Mouse (Mus musculus): ENCODE results near the gene Fam20c. TPM values are rescaled to one million over a fixed set of nuclear protein-coding genes. Genes with fewer than 3 reads are reported as not detected.

The Fam20c gene
- polyA plus RNA-seq, 1 experiment from 2014 or later = 1.1 TPM

GRCm38 (mm10) chr5:138761836-138762334, 7.6 kb downstream of the Fam20c start:
- no peak overlapping the region for H3K27ac ChIP-seq

DNA sequence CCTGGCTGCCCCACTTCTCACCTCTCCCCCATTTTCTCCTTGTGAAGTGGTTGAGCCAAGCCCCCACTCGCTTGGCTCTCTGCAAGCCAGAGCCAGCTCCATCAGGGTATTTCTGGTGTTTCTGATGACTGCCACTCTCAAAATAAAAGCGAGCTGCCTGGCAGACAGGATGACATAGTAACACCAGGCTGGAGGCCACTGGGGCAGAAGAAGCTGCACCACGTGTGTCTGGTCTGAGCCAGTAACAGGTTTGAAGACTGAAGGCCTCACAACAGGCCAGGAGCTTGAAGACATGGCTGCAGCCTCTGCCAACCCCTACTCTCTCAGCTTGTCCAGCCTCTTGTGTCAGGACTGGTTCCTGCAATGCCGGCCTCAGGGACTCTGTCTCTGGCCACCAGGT, 8.0 kb downstream of the Fam20c start:
- H3K36me3 ChIP-seq = no peaks in the 10 kb centered on the region
- WGBS = 77% methylated on average over 4 of the region's 4 CpGs

More at GRCm38 (mm10) chr5:138761836-138762334, 7.6 kb downstream of the Fam20c start:
- H3K36me3 ChIP-seq = no peaks in the 10 kb centered on the region
- H3K27me3 ChIP-seq (ENCODE audit: low read depth, poor library complexity, severe bottlenecking) = peaks cover 28% of the 10 kb centered on the region
- no peak overlapping the region for H3K4me3 ChIP-seq
- no peaks in the 10 kb centered on the region for H3K9me3 ChIP-seq (replicated peaks)
- H3K4me1 ChIP-seq = 0 out of 2 replicates have a peak, but pooled peaks cover 2% of the 10 kb centered on the region
- WGBS = 76% methylated on average over 5 of the region's 5 CpGs
- DNase-seq (ENCODE audit: low spot score) = no peak

GRCm38 (mm10) chr5:138764601-138765000, 10.3 kb downstream of the Fam20c start:
- Histone ChIP-seq H3K36me3 (no peaks in the 10 kb centered on the region), H3K4me3 (no peak overlapping the region), H3K9me3 (replicated peaks) (no peaks in the 10 kb centered on the region), H3K4me1 (no peaks in the 10 kb centered on the region), H3K27me3 (ENCODE audit: low read depth, poor library complexity, severe bottlenecking) (peaks cover 4% of the 10 kb centered on the region; the same call in 1 of the 2 replicates), H3K27ac (no peak overlapping the region)
- DNase-seq (ENCODE audit: low spot score) = no peak
- WGBS = 83% methylated on average over 8 of the region's 8 CpGs

More for the DNA sequence above, 8.0 kb downstream of the Fam20c start:
- no peaks in the 10 kb centered on the region for H3K4me1 ChIP-seq
- no peak overlapping the region for H3K4me3 ChIP-seq
- H3K9me3 ChIP-seq (replicated peaks) = no peaks in the 10 kb centered on the region
- H3K27me3 ChIP-seq (ENCODE audit: low read depth, poor library complexity, severe bottlenecking) = peaks cover 23% of the 10 kb centered on the region
- DNase-seq (ENCODE audit: low spot score) = no peak
- H3K27ac ChIP-seq = no peak overlapping the region

DNA sequence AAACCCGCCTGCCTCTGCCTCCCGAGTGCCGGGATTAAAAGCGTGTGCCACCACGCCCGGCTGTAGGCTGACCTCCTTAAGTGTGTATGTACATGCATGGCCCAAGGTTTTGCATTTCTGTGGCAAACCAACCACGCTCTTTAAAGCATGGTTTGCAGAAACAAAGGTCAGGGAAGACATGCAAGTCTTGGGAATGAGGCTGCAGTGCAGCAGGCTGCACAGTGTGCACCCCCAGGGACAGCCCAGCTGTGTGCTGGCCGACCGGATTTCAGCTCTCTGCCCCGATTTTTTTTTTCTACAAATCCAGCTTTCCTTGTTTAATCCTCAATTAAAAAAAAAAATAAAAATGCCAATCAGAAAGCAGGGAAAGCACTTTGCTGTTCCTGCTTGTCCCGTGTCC, 13.3 kb downstream of the Fam20c start:
- no peaks in the 10 kb centered on the region for H3K27me3 ChIP-seq (ENCODE audit: low read depth, poor library complexity, severe bottlenecking)
- 85% methylated on average over 11 of the region's 11 CpGs for WGBS
- H3K27ac ChIP-seq = no peak overlapping the region
- H3K4me3 ChIP-seq = no peak overlapping the region
- DNase-seq (ENCODE audit: low spot score) = no peak
- no peaks in the 10 kb centered on the region for H3K9me3 ChIP-seq (replicated peaks)
- no peaks in the 10 kb centered on the region for H3K36me3 ChIP-seq
- H3K4me1 ChIP-seq = no peaks in the 10 kb centered on the region

- Histone ChIP-seq H3K4me3 (no peak overlapping the region), H3K9me3 (replicated peaks) (no peaks in the 10 kb centered on the region), H3K4me1 (no peaks in the 10 kb centered on the region), H3K27me3 (ENCODE audit: low read depth, poor library complexity, severe bottlenecking) (no peaks in the 10 kb centered on the region), H3K36me3 (no peaks in the 10 kb centered on the region), H3K27ac (no peak overlapping the region)
- 87% methylated on average over 2 of the region's 2 CpGs for WGBS
- DNase-seq (ENCODE audit: low spot score) = no peak
Measured at GRCm38 (mm10) chr5:138768704-138769103, 14.4 kb downstream of the Fam20c start.

GRCm38 (mm10) chr5:138769126-138769525, 14.8 kb downstream of the Fam20c start:
- Histone ChIP-seq H3K4me3 (no peak overlapping the region), H3K27me3 (ENCODE audit: low read depth, poor library complexity, severe bottlenecking) (no peaks in the 10 kb centered on the region), H3K9me3 (replicated peaks) (no peaks in the 10 kb centered on the region), H3K4me1 (no peaks in the 10 kb centered on the region), H3K27ac (no peak overlapping the region), H3K36me3 (no peaks in the 10 kb centered on the region)
- WGBS = 83% methylated on average over 5 of the region's 5 CpGs
- no peak for DNase-seq (ENCODE audit: low spot score)

DNA sequence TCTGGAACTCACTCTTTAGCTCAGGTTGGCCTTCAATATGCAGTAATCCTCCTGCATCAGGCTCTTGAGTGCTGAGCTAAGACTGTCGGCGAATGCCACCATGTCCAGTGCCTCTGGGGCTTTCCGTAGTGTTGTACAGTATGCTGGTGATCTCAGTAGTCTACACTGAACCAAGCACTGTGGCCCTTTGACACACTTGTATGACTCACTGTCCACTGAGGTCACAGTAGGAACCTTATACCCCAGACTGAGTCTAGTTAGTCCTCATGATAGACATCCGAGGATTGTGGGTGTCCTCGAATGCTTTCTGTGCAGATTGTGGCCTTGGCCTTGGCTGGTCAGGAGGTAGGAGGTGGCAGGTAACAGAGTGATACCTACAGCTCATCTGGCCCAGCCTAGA, 20.8 kb downstream of the Fam20c start:
- 93% methylated on average over 5 of the region's 5 CpGs for WGBS
- DNase-seq (ENCODE audit: low spot score) = no peak
- no peak overlapping the region for H3K27ac ChIP-seq
- no peaks in the 10 kb centered on the region for H3K9me3 ChIP-seq (replicated peaks)
- H3K36me3 ChIP-seq = no peaks in the 10 kb centered on the region
- peaks cover 5% of the 10 kb centered on the region; the same call in 1 of the 2 replicates for H3K4me1 ChIP-seq
- H3K27me3 ChIP-seq (ENCODE audit: low read depth, poor library complexity, severe bottlenecking) = no peaks in the 10 kb centered on the region
- no peak overlapping the region for H3K4me3 ChIP-seq

- 79% methylated on average over 1 of the region's 1 CpGs for WGBS
- DNase-seq (ENCODE audit: low spot score) = no peak
- Histone ChIP-seq H3K4me1 (peaks cover 5% of the 10 kb centered on the region; the same call in 1 of the 2 replicates), H3K4me3 (no peak overlapping the region), H3K27ac (no peak overlapping the region), H3K9me3 (replicated peaks) (no peaks in the 10 kb centered on the region), H3K27me3 (ENCODE audit: low read depth, poor library complexity, severe bottlenecking) (no peaks in the 10 kb centered on the region), H3K36me3 (no peaks in the 10 kb centered on the region)
Measured at GRCm38 (mm10) chr5:138776346-138776745, 22.0 kb downstream of the Fam20c start.

GRCm38 (mm10) chr5:138778731-138779463, 24.6 kb downstream of the Fam20c start:
- Histone ChIP-seq H3K4me1 (peaks cover 5% of the 10 kb centered on the region; the same call in 1 of the 2 replicates), H3K9me3 (replicated peaks) (no peaks in the 10 kb centered on the region), H3K27me3 (ENCODE audit: low read depth, poor library complexity, severe bottlenecking) (no peaks in the 10 kb centered on the region), H3K4me3 (no peak overlapping the region), H3K27ac (no peak overlapping the region), H3K36me3 (no peaks in the 10 kb centered on the region)
- WGBS = 72% methylated on average over 9 of the region's 9 CpGs
- no peak for DNase-seq (ENCODE audit: low spot score)

- H3K27ac ChIP-seq = no peak overlapping the region
- H3K4me3 ChIP-seq = no peak overlapping the region
- no peak for DNase-seq (ENCODE audit: low spot score)
- WGBS = 78% methylated on average over 3 of the region's 3 CpGs
- peaks cover 5% of the 10 kb centered on the region; the same call in 1 of the 2 replicates for H3K4me1 ChIP-seq
- no peaks in the 10 kb centered on the region for H3K36me3 ChIP-seq
- H3K27me3 ChIP-seq (ENCODE audit: low read depth, poor library complexity, severe bottlenecking) = no peaks in the 10 kb centered on the region
- H3K9me3 ChIP-seq (replicated peaks) = no peaks in the 10 kb centered on the region
Measured at GRCm38 (mm10) chr5:138779655-138780054, 25.3 kb downstream of the Fam20c start.

DNA sequence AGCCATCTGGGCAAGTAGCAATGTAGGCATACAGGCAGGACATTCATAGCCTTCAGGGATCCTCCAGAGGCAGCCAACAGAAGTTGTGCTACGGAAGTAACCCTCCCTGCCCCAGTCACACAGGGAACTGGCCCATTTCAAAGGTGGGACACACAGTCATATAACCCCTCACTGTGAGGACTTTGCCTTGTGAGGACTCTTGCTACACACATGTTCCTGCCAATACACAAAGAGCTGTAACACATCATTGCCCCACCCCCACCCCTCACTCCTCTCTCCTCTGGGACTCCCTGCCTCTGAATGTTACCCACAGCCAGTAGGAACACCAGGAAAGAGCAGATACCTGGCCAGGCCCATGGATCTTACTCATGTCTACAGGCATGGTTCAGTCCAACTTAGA, 28.4 kb downstream of the Fam20c start:
- DNase-seq (ENCODE audit: low spot score) = no peak
- Histone ChIP-seq H3K4me3 (no peak overlapping the region), H3K36me3 (no peaks in the 10 kb centered on the region), H3K4me1 (peaks cover 5% of the 10 kb centered on the region; the same call in 1 of the 2 replicates), H3K27ac (no peak overlapping the region), H3K27me3 (ENCODE audit: low read depth, poor library complexity, severe bottlenecking) (no peaks in the 10 kb centered on the region), H3K9me3 (replicated peaks) (no peaks in the 10 kb centered on the region)
- WGBS = 87% methylated on average over 1 of the region's 1 CpGs

DNA sequence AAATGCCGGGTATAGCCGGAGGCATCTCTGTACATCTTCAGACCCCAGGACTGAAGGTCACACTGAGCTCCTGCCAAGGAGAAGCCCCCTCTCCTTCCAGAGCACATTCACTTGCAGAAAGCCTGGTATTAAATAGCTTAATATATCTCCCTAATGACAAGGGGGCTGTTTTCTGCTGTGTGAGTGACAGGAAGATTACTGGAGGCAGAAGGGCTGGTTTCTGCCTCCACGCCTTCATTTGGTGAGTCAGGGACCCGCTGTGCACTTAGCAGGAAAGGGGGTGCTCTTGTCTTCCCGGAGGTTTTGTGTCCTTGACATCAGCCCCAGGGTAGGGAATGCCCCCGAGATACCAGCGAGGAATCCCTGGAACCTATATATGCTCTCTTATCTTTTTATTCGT, 28.9 kb downstream of the Fam20c start:
- Histone ChIP-seq H3K36me3 (no peaks in the 10 kb centered on the region), H3K4me3 (no peak overlapping the region), H3K27me3 (ENCODE audit: low read depth, poor library complexity, severe bottlenecking) (no peaks in the 10 kb centered on the region), H3K4me1 (peaks cover 5% of the 10 kb centered on the region; the same call in 1 of the 2 replicates), H3K9me3 (replicated peaks) (no peaks in the 10 kb centered on the region), H3K27ac (no peak overlapping the region)
- 83% methylated on average over 8 of the region's 8 CpGs for WGBS
- no peak for DNase-seq (ENCODE audit: low spot score)

GRCm38 (mm10) chr5:138785986-138786515, 31.7 kb downstream of the Fam20c start:
- no peak overlapping the region for H3K27ac ChIP-seq
- H3K9me3 ChIP-seq (replicated peaks) = no peaks in the 10 kb centered on the region
- 96% methylated on average over 3 of the region's 3 CpGs for WGBS
- no peaks in the 10 kb centered on the region for H3K27me3 ChIP-seq (ENCODE audit: low read depth, poor library complexity, severe bottlenecking)
- no peaks in the 10 kb centered on the region for H3K36me3 ChIP-seq
- no peak overlapping the region for H3K4me3 ChIP-seq
- DNase-seq (ENCODE audit: low spot score) = no peak
- H3K4me1 ChIP-seq = no peaks in the 10 kb centered on the region
